Mouse (Mus musculus) embryonic facial prominence, embryonic 13.5 days (tissue): ENCODE measurements around the gene Gm49403. TPM values are rescaled to one million over a fixed set of nuclear protein-coding genes. Genes with fewer than 3 reads are reported as not detected.
"Not testable (repeated sequence)": the region's sequence is repeated elsewhere in the genome, so short reads cannot be mapped to it uniquely, and the experiment has no call there.

Experiments used
- ATAC-seq: fragments of 200-750 bp; cut with Nextera tagmentation; 2 replicates; pipeline ENCODE4 v1.8.0; 2017; ENCODE audit warnings: low read depth; ENCODE audit not compliant: insufficient number of reproducible peaks, insufficient read depth, low FRiP score, low TSS enrichment
- H3K27ac ChIP-seq: fragments of 300-500 bp; sonication (generic); 2 replicates; pipeline ENCODE4 v1.5.1; 2015; ENCODE audit warnings: moderate library complexity, mild to moderate bottlenecking, inconsistent platforms
- H3K27me3 ChIP-seq: fragments of 300-500 bp; sonication (generic); 2 replicates; pipeline ENCODE4 v1.6.1; 2015; ENCODE audit warnings: mild to moderate bottlenecking, inconsistent platforms
- H3K36me3 ChIP-seq: fragments of 300-500 bp; sonication (generic); 2 replicates; pipeline ENCODE4 v1.6.1; 2015; ENCODE audit warnings: mild to moderate bottlenecking, inconsistent platforms
- H3K4me1 ChIP-seq: fragments of 300-500 bp; sonication (generic); 2 replicates; pipeline ENCODE4 v1.6.1; 2015; ENCODE audit warnings: inconsistent platforms
- H3K4me2 ChIP-seq: fragments of 300-500 bp; sonication (generic); 2 replicates; pipeline ENCODE4 v1.6.1; 2015; ENCODE audit warnings: moderate library complexity, mild to moderate bottlenecking, inconsistent platforms
- H3K4me3 ChIP-seq: fragments of 300-500 bp; sonication (generic); 2 replicates; pipeline ENCODE4 v1.5.1; 2015; ENCODE audit warnings: mild to moderate bottlenecking, inconsistent platforms
- H3K9ac ChIP-seq: fragments of 300-500 bp; sonication (generic); 2 replicates; pipeline ENCODE4 v1.6.1; 2015; ENCODE audit warnings: mild to moderate bottlenecking, inconsistent platforms
- H3K9me3 ChIP-seq: fragments of 300-500 bp; sonication (generic); 2 replicates; pipeline ENCODE4 v1.6.1; 2016; ENCODE audit warnings: inconsistent platforms
- WGBS: fragments of 180-500 bp; shearing (Covaris S2); methylation state at CpG from one replicate; pipeline ENCODE4 v1.1.7; 2015; ENCODE audit warnings: mixed read lengths; 5-methylcytosine and 5-hydroxymethylcytosine counted together
- polyA plus RNA-seq: library from polyadenylated mRNA; unstranded; fragments of >200 nt; fragmentation: Nextera tagmentation; extraction: Ambion mirVana; gene quantifications from 2 replicates; pipeline ENCODE4 v1.2.1, GENCODE M21; 2015

Gene Gm49403
- polyA plus RNA-seq, result not detected in 2 replicates

DNA sequence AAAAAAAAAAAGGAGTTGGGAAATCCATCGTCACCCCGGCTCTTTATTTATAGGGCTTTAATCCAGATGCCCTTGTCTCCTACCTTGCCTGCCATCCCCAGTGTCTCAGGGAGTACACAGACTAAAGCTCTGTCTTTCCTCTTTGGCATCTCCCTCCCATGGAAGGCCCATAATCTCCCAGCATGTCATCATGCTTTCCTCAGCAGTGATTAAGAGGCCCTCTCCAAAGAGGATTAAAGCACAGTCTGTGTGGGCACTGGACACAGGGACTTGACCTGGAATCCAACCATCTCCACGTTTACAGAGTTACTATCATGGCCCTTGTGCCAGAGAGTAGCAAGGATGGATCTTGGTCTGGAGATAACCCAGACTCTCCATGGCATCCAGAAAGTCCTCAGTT, at the start of gene Gm49403, which contains the start of gene Lbhd1:
Gene Gm49403 (plus strand): TSS at position 315 of the 400 bp plus-strand sequence.
Gene Lbhd1 (plus strand): TSS at position 117 of the 400 bp plus-strand sequence.
- Histone ChIP-seq H3K9me3 (no peaks in the 10 kb centered on the region), H3K9ac (no peak within 1 kb of the TSS), H3K36me3 (peaks cover 10% of the 10 kb centered on the region), H3K27ac (no peak within 1 kb of the TSS), H3K27me3 (no peaks in the 10 kb centered on the region), H3K4me2 (no peak within 1 kb of the TSS), H3K4me1 (peaks cover 19% of the 10 kb centered on the region), H3K4me3 (no peak within 1 kb of the TSS)
- 79% methylated on average over 3 of the region's 3 CpGs for WGBS
- ATAC-seq, result no peak

DNA sequence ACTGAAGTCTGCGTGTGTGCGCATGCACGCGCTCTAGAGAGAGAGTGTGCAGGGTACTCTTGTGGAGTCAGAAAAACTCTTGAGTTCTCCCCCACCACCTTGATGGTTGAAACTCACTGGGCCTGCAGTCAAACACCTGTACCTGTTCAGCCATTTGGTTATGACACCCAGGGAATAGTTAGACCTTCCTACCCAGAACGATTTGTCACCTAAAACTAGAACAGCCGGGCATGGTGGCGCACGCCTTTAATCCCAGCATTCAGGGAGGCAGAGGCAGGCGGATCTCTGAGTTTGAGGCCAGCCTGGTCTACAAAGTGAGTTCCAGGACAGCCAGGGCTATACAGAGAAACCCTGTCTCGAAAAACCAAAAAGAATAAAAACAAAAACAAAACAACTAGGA, 47.4 kb upstream of the Gm49403 start:
- peak overlapping the region; percentile 99; the same call in 1 of the 2 replicates for H3K27ac ChIP-seq
- H3K4me3 ChIP-seq, H3K4me2 ChIP-seq, H3K9me3 ChIP-seq, ATAC-seq, H3K9ac ChIP-seq, H3K27me3 ChIP-seq: not testable (repeated sequence)
- H3K36me3 ChIP-seq, result peaks cover 51% of the 10 kb centered on the region
- H3K4me1 ChIP-seq, result peaks cover 31% of the 10 kb centered on the region
- 97% methylated on average over 10 of the region's 10 CpGs for WGBS

- peaks cover 31% of the 10 kb centered on the region for H3K4me1 ChIP-seq
- peak within 1 kb of the TSS; percentile 83 for H3K9ac ChIP-seq
- H3K27me3 ChIP-seq, result no peaks in the 10 kb centered on the region
- peak within 1 kb of the TSS; percentile 56 for H3K4me3 ChIP-seq
- H3K27ac ChIP-seq, result peak within 1 kb of the TSS; percentile 99
- WGBS, result under 1% methylated on average over 38 of the region's 38 CpGs
- no peaks in the 10 kb centered on the region for H3K9me3 ChIP-seq
- peaks cover 44% of the 10 kb centered on the region for H3K36me3 ChIP-seq
- H3K4me2 ChIP-seq, result peak within 1 kb of the TSS; percentile 79
- ATAC-seq, result peak; percentile 53
Measured at GRCm38 (mm10) chr19:8837251-8837791, 46.4 kb upstream of the Gm49403 start, which contains the start of gene Bscl2. TSS of gene Bscl2 (plus strand) at chr19:8837467.

- H3K9me3 ChIP-seq, result no peaks in the 10 kb centered on the region
- peak overlapping the region; percentile 99 for H3K27ac ChIP-seq
- peak overlapping the region; percentile 79 for H3K4me2 ChIP-seq
- no peak; the same call in 1 of the 2 replicates for ATAC-seq
- WGBS, result 17% methylated on average over 15 of the region's 15 CpGs
- peaks cover 43% of the 10 kb centered on the region for H3K36me3 ChIP-seq
- H3K9ac ChIP-seq, result peak overlapping the region; percentile 83
- H3K27me3 ChIP-seq, result no peaks in the 10 kb centered on the region
- peak overlapping the region; percentile 56 for H3K4me3 ChIP-seq
- H3K4me1 ChIP-seq, result peaks cover 31% of the 10 kb centered on the region
Measured at GRCm38 (mm10) chr19:8838041-8838730, 45.5 kb upstream of the Gm49403 start.

DNA sequence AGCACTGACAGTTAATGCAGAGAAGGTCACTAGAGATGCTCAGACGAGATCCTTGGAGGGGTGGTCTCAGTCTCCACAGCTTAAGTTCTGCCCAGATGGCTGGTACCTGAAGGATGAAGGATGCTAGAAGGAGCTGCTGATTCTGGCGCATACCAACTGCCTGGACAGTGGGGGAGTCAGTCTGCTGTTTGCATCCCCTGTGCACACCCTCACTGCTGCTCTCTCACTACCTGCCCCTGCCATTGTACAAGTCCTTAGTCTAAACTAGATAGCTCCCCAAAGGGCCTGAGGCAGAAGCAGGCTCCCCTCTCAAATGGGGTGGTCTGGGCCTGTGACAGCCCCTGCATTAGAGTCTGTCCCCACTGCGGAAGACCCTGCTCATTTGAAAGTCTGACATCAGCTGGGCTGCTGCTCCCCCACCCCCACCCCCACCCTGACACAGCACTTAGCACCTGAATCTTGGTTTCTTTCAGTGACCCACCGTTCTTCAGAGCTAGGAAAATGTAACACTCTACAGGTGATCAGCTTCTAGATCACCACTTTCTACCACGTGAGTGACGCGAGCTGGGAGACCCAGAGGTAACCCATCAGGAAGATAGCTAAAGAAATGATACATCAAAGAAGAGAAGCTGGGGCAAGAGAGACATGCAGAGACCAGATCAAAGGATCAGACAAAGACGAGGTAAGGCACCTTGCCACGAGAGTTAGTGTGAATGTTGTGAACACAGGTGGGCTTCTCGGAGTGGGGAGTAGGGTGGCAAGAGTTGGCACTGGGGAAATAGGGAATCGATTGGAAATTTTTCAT, 44.4 kb upstream of the Gm49403 start, which contains the start of gene Gng3:
Gene Gng3 (minus strand): TSS at position 92 of the 805 bp plus-strand sequence.
- WGBS, result 47% methylated on average over 11 of the region's 11 CpGs
- peak within 1 kb of the TSS; percentile 99 for H3K27ac ChIP-seq
- H3K4me2 ChIP-seq, result peak within 1 kb of the TSS; percentile 79
- H3K36me3 ChIP-seq, result peaks cover 32% of the 10 kb centered on the region
- peak; percentile 27 for ATAC-seq
- H3K4me3 ChIP-seq, result peak within 1 kb of the TSS; percentile 56
- no peaks in the 10 kb centered on the region for H3K9me3 ChIP-seq
- peaks cover 31% of the 10 kb centered on the region for H3K4me1 ChIP-seq
- H3K9ac ChIP-seq, result peak within 1 kb of the TSS; percentile 83
- H3K27me3 ChIP-seq, result no peaks in the 10 kb centered on the region

- no peak for ATAC-seq
- no peaks in the 10 kb centered on the region for H3K27me3 ChIP-seq
- no peaks in the 10 kb centered on the region for H3K9me3 ChIP-seq
- H3K4me2 ChIP-seq, result peak overlapping the region; percentile 79
- WGBS, result 22% methylated on average over 29 of the region's 29 CpGs
- peaks cover 31% of the 10 kb centered on the region for H3K4me1 ChIP-seq
- H3K27ac ChIP-seq, result no peak overlapping the region
- H3K9ac ChIP-seq, result peak overlapping the region; percentile 73
- peaks cover 26% of the 10 kb centered on the region for H3K36me3 ChIP-seq
- peak overlapping the region; percentile 48 for H3K4me3 ChIP-seq
Measured at GRCm38 (mm10) chr19:8839908-8840791, 43.6 kb upstream of the Gm49403 start.

DNA sequence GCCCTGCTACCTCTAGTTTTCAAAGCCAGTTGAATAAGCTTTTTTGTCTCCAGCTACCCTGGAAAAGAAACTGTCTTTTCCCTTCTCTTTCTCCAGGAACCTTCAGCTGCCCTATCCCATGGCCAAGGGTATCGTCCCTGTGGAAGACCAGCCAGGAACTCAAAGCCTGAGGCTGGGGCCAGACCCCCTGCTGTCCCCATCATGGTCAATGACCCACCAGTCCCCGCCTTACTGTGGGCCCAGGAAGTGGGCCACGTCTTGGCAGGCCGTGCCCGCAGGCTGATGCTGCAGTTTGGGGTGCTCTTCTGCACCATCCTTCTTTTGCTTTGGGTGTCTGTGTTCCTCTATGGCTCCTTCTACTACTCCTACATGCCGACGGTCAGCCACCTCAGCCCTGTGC, 42.7 kb upstream of the Gm49403 start:
- WGBS, result 94% methylated on average over 7 of the region's 7 CpGs
- H3K27ac ChIP-seq, result no peak overlapping the region
- H3K4me3 ChIP-seq, result peak overlapping the region; percentile 48
- peak overlapping the region; percentile 73 for H3K9ac ChIP-seq
- peaks cover 24% of the 10 kb centered on the region for H3K36me3 ChIP-seq
- no peak for ATAC-seq
- peaks cover 31% of the 10 kb centered on the region for H3K4me1 ChIP-seq
- no peaks in the 10 kb centered on the region for H3K27me3 ChIP-seq
- peak overlapping the region; percentile 79 for H3K4me2 ChIP-seq
- H3K9me3 ChIP-seq, result no peaks in the 10 kb centered on the region

DNA sequence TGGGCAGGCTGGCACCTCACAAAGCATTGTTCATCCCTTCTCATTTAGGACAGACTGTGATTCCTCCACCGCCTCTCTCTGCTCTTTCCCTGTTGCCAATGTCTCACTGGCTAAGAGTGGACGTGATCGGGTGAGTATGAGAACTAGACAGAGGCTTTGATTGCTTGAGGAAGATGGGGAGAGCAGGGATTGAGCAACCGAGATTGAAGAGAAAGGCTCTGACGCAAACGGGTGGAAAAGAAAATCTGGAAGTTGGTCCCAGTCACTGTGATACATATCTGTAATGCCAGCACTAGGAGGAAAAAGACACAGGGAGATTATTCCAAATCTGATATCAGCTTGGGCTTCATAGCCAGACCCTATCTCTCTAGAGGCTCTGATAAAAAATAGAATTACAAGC, 40.8 kb upstream of the Gm49403 start:
- H3K36me3 ChIP-seq, result peaks cover 40% of the 10 kb centered on the region
- WGBS, result 85% methylated on average over 6 of the region's 6 CpGs

GRCm38 (mm10) chr19:8844371-8845129, 39.2 kb upstream of the Gm49403 start:
- H3K27ac ChIP-seq, result no peak overlapping the region
- peaks cover 16% of the 10 kb centered on the region for H3K4me1 ChIP-seq
- H3K9ac ChIP-seq, result peak overlapping the region; percentile 16; the same call in 1 of the 2 replicates
- H3K4me3 ChIP-seq, result no peak overlapping the region
- 64% methylated on average over 5 of the region's 5 CpGs for WGBS
- ATAC-seq, result no peak
- peaks cover 45% of the 10 kb centered on the region for H3K36me3 ChIP-seq
- no peaks in the 10 kb centered on the region for H3K9me3 ChIP-seq
- no peak overlapping the region for H3K4me2 ChIP-seq
- H3K27me3 ChIP-seq, result no peaks in the 10 kb centered on the region

More for the DNA sequence above, 40.8 kb upstream of the Gm49403 start:
- Histone ChIP-seq H3K27ac (no peak overlapping the region), H3K4me3 (no peak overlapping the region), H3K27me3 (no peaks in the 10 kb centered on the region), H3K4me1 (peaks cover 31% of the 10 kb centered on the region), H3K9ac (no peak overlapping the region), H3K4me2 (no peak overlapping the region), H3K9me3 (no peaks in the 10 kb centered on the region)
- ATAC-seq, result no peak

DNA sequence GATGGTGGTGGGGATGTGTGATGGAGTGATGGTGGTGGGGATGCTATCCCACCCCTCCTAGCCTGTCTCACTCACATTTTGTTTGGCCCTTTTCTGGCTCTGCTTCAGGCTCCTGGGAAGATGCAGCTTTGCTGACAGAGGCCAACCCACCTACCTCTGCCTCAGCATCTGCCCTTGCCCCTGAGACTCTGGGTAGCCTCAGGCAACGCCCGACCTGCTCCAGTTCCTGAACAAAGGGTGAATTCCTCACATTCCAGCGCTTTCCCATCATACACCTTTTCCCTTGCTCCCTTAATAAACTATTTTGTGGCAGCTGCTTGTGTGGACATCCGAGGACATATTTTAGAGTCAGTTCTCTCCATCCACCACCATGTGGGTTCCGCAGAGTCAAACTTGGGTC, 35.4 kb upstream of the Gm49403 start:
- Histone ChIP-seq H3K27me3 (no peaks in the 10 kb centered on the region), H3K9ac (no peak overlapping the region), H3K4me1 (peaks cover 10% of the 10 kb centered on the region), H3K36me3 (peaks cover 33% of the 10 kb centered on the region), H3K4me2 (no peak overlapping the region), H3K27ac (no peak overlapping the region), H3K4me3 (no peak overlapping the region), H3K9me3 (no peaks in the 10 kb centered on the region)
- no peak for ATAC-seq
- 57% methylated on average over 5 of the region's 5 CpGs for WGBS
